Mouse (Mus musculus) limb, embryonic 13.5 days (tissue): ENCODE results near the gene Chchd4. TPM values are rescaled to one million over a fixed set of nuclear protein-coding genes. Genes with fewer than 3 reads are reported as not detected.
"Not testable (repeated sequence)": the region's sequence is repeated elsewhere in the genome, so short reads cannot be mapped to it uniquely, and the experiment has no call there.

ENCODE experiments used
- ATAC-seq: fragments of 200-750 bp; cut with Nextera tagmentation; 2 replicates; pipeline ENCODE4 v1.8.0; 2017; ENCODE audit warnings: low read depth, moderate number of reproducible peaks, moderate TSS enrichment; ENCODE audit not compliant: low FRiP score
- H3K27ac ChIP-seq: fragments of 300-500 bp; sonication (generic); 2 replicates; pipeline ENCODE4 v1.5.1; 2015; ENCODE audit warnings: inconsistent platforms, mild to moderate bottlenecking, moderate library complexity
- H3K27me3 ChIP-seq: fragments of 300-500 bp; sonication (generic); 2 replicates; pipeline ENCODE4 v1.6.1; 2015; ENCODE audit warnings: mild to moderate bottlenecking, inconsistent platforms
- H3K36me3 ChIP-seq: fragments of 300-500 bp; sonication (generic); 2 replicates; pipeline ENCODE4 v1.6.1; 2015; ENCODE audit warnings: inconsistent platforms, mild to moderate bottlenecking, moderate library complexity
- H3K4me1 ChIP-seq: fragments of 300-500 bp; sonication (generic); 2 replicates; pipeline ENCODE4 v1.6.1; 2015; ENCODE audit warnings: inconsistent platforms
- H3K4me2 ChIP-seq: fragments of 300-500 bp; sonication (generic); replicated peaks from 2 replicates; pipeline ENCODE4 v1.6.1; 2015; ENCODE audit warnings: inconsistent platforms, mild to moderate bottlenecking, moderate library complexity
- H3K4me3 ChIP-seq: fragments of 300-500 bp; sonication (generic); 2 replicates; pipeline ENCODE4 v1.5.1; 2015; ENCODE audit warnings: moderate library complexity, mild to moderate bottlenecking, inconsistent platforms
- H3K9ac ChIP-seq: fragments of 300-500 bp; sonication (generic); 2 replicates; pipeline ENCODE4 v1.6.1; 2015; ENCODE audit warnings: mild to moderate bottlenecking, inconsistent platforms
- H3K9me3 ChIP-seq: fragments of 300-500 bp; sonication (generic); 2 replicates; pipeline ENCODE4 v1.6.1; 2016; ENCODE audit warnings: inconsistent platforms
- WGBS: fragments of 180-500 bp; shearing (Covaris S2); methylation state at CpG from one replicate; pipeline ENCODE4 v1.1.7; 2015; 5-methylcytosine and 5-hydroxymethylcytosine counted together
- polyA plus RNA-seq: library from polyadenylated mRNA; unstranded; fragments of >200 nt; fragmentation: Nextera tagmentation; extraction: Ambion mirVana; gene quantifications from 2 replicates; pipeline ENCODE4 v1.2.1, GENCODE M21; 2015

Gene Chchd4
- polyA plus RNA-seq, 1 experiment from 2014 or later, result 22.6 TPM

DNA sequence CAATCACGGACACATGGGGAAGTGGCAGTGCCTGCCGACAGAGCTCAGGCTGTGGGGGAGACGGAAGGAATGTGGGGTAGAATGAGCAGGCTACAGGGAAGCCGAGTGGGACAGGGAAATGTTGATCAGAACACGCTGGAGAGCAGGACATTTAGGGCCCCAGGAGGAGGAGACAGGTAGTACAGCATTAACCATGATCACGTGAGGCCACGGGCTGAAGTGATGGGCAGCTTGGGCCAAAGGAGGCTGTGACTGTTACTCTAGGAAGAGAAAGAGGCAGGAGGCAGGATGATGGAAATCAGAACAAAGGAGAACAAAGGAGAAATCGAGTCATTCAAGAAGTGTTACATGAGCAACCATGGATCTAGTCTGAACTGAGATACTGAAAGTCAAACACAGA, 21.2 kb upstream of the Chchd4 start:
- no peak overlapping the region for H3K4me2 ChIP-seq
- no peak for ATAC-seq

DNA sequence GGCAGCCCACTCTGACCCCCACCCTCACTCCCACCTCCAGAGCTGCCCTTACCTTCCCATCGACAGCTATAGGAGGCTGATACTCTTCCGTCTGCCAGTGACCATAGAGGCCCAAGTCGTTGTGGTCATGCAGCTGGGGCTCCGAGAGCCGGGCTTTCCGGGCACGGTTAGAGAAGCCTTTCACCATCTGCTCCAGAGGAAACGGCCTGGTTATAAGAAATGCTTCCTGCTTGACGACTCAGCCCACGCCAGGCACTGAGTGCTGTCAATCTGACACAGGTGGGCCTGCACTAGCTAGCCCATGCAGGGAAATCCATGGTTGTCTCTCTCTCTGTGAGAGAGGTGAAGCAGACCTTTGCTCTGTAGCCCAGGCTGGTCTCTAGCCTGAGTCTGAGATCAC, 19.7 kb upstream of the Chchd4 start:
- Histone ChIP-seq H3K27ac (no peak overlapping the region), H3K4me1 (no peaks in the 10 kb centered on the region), H3K4me3 (no peak overlapping the region), H3K36me3 (peaks cover 92% of the 10 kb centered on the region), H3K27me3 (no peaks in the 10 kb centered on the region), H3K9me3 (no peaks in the 10 kb centered on the region), H3K4me2 (no peak overlapping the region), H3K9ac (no peak overlapping the region)
- 89% methylated on average over 10 of the region's 10 CpGs for WGBS
- ATAC-seq, result no peak

More for the DNA sequence above, 21.2 kb upstream of the Chchd4 start:
- Histone ChIP-seq H3K27ac (no peak overlapping the region), H3K36me3 (peaks cover 96% of the 10 kb centered on the region), H3K27me3 (no peaks in the 10 kb centered on the region), H3K9ac (no peak overlapping the region), H3K9me3 (no peaks in the 10 kb centered on the region), H3K4me1 (no peaks in the 10 kb centered on the region), H3K4me3 (no peak overlapping the region)
- 85% methylated on average over 8 of the region's 8 CpGs for WGBS

DNA sequence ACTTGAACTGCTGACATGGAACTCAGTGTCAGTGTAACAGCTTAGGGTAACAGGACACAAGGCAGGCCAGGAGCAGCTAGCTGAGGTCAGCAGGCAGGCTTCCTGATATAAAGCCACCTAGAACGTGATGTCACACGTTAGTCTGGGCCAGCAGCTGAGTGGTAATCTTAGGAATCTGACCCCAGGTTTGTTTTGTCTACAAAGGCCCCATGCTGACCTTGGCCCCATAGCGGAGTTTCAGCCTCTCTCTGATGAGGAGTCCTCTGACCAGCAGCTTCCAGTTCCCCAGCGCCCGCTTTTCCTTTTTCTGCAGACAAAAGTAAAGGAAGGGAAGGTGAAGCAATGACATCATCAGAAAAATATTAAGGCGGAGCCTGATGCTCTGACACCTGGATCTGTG, 17.7 kb upstream of the Chchd4 start:
- Histone ChIP-seq H3K9ac (no peak overlapping the region), H3K27ac (no peak overlapping the region), H3K9me3 (no peaks in the 10 kb centered on the region), H3K4me1 (no peaks in the 10 kb centered on the region), H3K4me2 (no peak overlapping the region), H3K36me3 (peaks cover 92% of the 10 kb centered on the region), H3K27me3 (no peaks in the 10 kb centered on the region), H3K4me3 (no peak overlapping the region)
- ATAC-seq, result no peak
- 76% methylated on average over 6 of the region's 6 CpGs for WGBS

DNA sequence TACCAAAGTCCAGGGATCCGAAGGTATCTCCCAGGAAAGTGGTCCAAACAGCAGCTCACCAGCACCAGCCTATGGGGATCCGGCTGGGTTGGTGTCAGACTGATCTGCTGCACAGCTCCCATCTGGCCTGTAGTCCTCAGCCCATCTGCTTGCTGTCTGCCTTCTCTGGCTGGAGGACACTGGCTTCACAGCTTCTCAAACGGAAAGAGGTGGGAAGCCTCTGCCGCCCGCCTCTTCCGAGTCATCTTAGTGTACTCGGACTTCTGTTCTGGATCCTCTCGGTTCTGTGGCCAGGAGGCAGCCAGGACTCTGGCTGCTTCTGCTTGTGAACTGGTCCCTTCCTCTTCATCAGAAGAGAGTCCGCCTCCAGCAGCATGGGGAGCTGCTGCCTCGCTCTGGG, 16.5 kb upstream of the Chchd4 start:
- no peak overlapping the region for H3K4me3 ChIP-seq
- 86% methylated on average over 10 of the region's 10 CpGs for WGBS
- H3K27ac ChIP-seq, result no peak overlapping the region; the same call in 1 of the 2 replicates
- no peak for ATAC-seq
- peaks cover 92% of the 10 kb centered on the region for H3K36me3 ChIP-seq
- H3K27me3 ChIP-seq, result no peaks in the 10 kb centered on the region
- no peaks in the 10 kb centered on the region for H3K4me1 ChIP-seq
- no peaks in the 10 kb centered on the region for H3K9me3 ChIP-seq
- H3K4me2 ChIP-seq, result no peak overlapping the region
- no peak overlapping the region for H3K9ac ChIP-seq

DNA sequence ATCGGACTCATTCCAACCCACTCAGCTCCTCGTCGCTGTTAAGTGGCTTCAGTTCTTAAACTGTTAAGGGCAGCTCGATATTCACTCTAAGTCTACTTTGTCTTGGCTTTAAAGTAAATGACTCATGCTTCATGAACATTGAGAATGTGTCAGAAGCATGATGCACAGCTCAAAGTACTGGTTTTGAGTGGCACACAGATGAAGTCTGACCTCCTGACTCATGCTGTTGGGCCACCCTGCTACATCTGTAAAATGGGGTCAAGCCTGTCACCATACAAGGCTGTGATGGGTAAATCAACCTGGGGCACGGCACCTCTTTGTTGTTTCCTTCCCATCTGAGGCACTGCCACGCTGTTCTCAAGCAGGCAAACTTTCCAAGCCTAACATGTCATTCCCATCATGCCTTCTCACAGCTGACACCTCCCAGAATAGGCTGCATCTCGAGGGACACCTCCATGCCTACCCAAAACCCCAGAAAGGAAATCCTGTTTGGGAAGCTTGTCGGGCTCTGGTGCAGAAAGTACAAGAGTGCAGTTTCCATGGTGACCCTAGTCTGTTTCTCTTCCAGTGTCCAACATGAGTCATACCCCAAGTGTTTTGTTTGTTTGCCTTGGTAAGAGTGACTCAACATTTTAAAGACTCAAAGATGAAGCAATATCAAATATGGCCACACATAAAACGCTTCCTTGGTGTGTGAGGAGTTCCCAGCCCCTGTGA, 15.3 kb upstream of the Chchd4 start:
- Histone ChIP-seq H3K9me3 (no peaks in the 10 kb centered on the region), H3K9ac (no peak overlapping the region), H3K36me3 (peaks cover 94% of the 10 kb centered on the region), H3K27me3 (no peaks in the 10 kb centered on the region), H3K4me3 (no peak overlapping the region), H3K4me2 (no peak overlapping the region), H3K27ac (no peak overlapping the region), H3K4me1 (no peaks in the 10 kb centered on the region)
- ATAC-seq, result no peak
- WGBS, result 85% methylated on average over 9 of the region's 9 CpGs

DNA sequence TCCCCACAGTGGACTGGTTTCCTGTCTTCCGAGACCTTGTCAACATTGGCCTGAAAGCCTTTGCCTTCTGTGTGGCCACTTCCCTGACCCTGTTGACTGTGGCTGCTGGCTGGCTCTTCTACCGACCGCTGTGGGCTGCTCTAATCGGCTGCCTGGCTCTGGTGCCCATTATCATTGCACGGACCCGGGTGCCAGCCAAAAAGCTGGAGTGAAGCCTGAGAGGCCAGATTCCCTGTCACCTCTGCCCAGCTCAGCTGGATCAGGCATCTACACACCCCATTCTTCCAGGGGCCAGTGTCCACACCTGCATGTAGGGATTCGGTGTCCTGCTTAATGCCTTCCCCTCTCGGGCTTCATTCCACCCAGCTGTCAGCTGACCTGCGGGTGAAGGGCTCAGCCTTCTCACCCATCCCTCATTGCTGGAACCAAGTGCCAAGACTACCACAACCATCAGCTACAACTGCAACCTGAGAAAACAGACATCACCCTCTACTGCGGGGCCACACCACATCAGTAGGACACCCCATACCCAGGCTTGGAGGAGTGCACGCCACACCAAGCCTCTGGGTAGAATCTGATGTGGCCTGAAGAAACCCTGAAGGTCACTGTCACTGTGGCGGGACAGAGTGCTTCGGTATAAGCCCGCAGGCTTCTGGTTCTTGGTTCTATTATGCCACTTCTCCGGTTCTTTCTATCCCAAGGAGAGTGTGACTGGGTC, 13.5 kb upstream of the Chchd4 start:
- H3K27ac ChIP-seq, result no peak overlapping the region
- 91% methylated on average over 15 of the region's 15 CpGs for WGBS
- H3K9me3 ChIP-seq, result no peaks in the 10 kb centered on the region
- no peaks in the 10 kb centered on the region for H3K27me3 ChIP-seq
- ATAC-seq, result no peak
- no peak overlapping the region for H3K4me3 ChIP-seq
- no peaks in the 10 kb centered on the region for H3K4me1 ChIP-seq
- no peak overlapping the region for H3K4me2 ChIP-seq
- H3K9ac ChIP-seq, result no peak overlapping the region
- H3K36me3 ChIP-seq, result peaks cover 94% of the 10 kb centered on the region

DNA sequence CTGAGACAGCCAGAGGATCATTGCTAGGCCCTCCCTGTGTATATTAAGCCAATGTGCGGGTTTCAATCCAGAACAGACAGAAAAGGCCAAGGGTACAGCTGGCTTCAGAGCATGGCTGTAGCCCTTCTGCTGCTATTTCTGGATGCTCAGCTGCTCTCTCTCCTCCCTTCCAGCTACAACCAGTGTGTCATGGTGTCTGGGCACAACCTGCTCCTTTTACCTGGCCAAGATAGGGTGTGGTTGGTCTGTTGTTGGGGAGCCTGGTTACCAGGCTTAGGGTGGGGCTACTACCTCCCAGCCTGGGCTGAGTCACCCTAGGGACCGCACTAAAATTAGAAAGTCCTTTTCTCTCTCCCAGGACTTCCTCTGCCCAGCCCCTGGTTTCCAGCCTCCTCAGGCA, 10.0 kb upstream of the Chchd4 start:
- no peaks in the 10 kb centered on the region for H3K9me3 ChIP-seq
- H3K36me3 ChIP-seq, result peaks cover 98% of the 10 kb centered on the region
- no peak overlapping the region for H3K27ac ChIP-seq
- WGBS, result 92% methylated on average over 2 of the region's 2 CpGs
- H3K4me2 ChIP-seq, result no peak overlapping the region
- no peak for ATAC-seq
- H3K9ac ChIP-seq, result no peak overlapping the region
- no peaks in the 10 kb centered on the region for H3K4me1 ChIP-seq
- H3K27me3 ChIP-seq, result no peaks in the 10 kb centered on the region
- H3K4me3 ChIP-seq, result no peak overlapping the region

DNA sequence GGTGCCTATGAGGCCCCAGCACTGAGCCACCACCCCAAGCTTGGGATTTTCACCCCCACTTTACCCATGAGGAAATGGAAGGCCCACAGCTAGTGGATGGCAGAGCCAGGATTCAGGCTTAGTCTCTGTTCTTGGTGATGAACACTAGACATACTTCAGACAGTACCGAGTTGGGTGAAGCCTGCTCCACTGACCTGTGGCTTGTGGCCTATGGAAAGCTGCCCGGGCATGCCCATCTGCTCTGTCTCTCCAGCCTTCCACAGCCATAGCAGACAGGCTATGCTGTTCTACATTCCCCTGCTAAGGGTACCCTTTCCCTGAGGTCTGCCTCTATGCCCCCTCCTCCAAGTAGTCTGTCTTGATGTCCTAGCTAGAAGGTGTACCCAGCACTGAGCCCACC, 3.2 kb upstream of the Chchd4 start:
- ATAC-seq, result no peak
- no peak overlapping the region for H3K9ac ChIP-seq
- H3K27me3 ChIP-seq, result no peaks in the 10 kb centered on the region
- H3K27ac ChIP-seq, result no peak overlapping the region
- H3K36me3 ChIP-seq, result peaks cover 48% of the 10 kb centered on the region
- WGBS, result 96% methylated on average over 2 of the region's 2 CpGs
- H3K4me3 ChIP-seq, result no peak overlapping the region
- H3K4me1 ChIP-seq, result peaks cover 24% of the 10 kb centered on the region
- no peaks in the 10 kb centered on the region for H3K9me3 ChIP-seq
- no peak overlapping the region for H3K4me2 ChIP-seq

DNA sequence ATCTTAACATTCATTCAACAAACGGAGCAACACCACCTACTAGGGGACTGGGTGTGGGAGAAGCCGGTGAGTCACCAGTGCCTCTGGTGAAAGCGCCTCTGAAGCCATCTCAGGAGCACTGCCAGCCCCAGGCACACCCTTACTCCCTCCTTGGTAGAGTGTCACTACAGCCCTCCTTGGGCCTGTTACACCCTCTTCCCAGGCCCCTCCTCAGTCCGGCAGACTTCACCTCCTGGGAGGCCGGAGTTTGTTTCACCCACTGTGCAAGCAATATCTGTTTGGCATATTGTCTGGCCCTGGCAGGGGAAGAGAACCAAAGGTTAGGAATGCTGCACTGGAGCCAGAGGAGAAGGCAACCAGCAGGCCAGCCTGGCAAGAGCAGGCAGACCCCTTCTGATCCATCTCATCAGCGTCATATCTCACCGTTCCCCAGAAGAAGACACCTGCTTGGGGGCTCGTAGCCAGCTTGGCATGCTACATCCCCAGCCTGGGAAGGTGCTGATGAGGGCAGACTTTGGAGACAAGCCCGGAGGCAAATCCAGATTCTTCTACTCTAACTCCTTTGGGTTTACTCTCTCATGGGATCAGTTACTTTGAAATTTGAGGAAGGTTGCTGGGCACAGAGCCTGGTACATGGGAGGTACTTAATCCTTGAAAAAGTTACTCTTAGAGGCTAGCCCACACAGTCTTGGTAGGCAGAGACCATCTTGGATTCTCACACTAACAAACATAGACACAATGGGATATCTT, 1.3 kb upstream of the Chchd4 start:
- Histone ChIP-seq H3K9ac (peak overlapping the region; percentile 82), H3K4me3 (peak overlapping the region; percentile 80), H3K4me2 (peak overlapping the region; percentile 85), H3K9me3 (no peaks in the 10 kb centered on the region), H3K27ac (no peak overlapping the region), H3K4me1 (peaks cover 26% of the 10 kb centered on the region), H3K36me3 (peaks cover 33% of the 10 kb centered on the region), H3K27me3 (no peaks in the 10 kb centered on the region)
- 60% methylated on average over 9 of the region's 9 CpGs for WGBS
- no peak for ATAC-seq

DNA sequence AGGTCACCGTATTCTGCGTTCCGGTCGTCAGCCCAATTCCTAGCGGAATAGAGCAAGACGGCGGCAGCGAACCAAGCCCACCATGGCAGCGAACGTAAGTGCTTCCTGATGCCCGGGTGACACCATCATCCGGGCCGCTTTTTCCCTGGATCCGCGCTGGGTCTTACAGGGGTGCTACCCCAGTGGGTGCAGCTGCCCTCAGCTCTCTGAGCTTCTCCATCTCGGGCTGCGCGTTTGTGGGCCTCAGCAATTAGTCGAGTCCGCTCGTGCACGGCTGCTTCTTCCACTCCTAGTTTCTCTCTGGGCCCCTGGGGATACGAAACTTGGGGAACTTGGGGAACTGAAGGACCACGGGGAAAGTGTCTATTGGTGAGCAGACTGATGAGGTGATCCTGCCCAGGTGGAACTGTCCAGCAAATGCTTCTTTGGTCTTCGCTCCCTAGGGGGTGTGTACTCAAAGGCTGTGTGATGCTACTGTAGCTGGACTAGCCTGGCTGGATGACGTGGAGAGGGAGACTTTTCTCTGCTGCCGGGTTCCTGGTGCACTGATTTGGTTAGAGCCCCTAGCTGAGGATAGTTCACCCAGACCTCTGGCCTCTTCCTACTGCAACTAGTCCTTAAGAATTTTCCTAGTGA, 577 bp upstream of the Chchd4 start:
- Histone ChIP-seq H3K27me3 (no peaks in the 10 kb centered on the region), H3K4me3 (peak overlapping the region; percentile 80), H3K27ac (peak overlapping the region; percentile 74), H3K4me1 (peaks cover 26% of the 10 kb centered on the region), H3K9ac (peak overlapping the region; percentile 82), H3K9me3 (no peaks in the 10 kb centered on the region), H3K36me3 (peaks cover 31% of the 10 kb centered on the region), H3K4me2 (peak overlapping the region; percentile 85)
- peak; percentile 60 for ATAC-seq
- WGBS, result under 1% methylated on average over 27 of the region's 27 CpGs

DNA sequence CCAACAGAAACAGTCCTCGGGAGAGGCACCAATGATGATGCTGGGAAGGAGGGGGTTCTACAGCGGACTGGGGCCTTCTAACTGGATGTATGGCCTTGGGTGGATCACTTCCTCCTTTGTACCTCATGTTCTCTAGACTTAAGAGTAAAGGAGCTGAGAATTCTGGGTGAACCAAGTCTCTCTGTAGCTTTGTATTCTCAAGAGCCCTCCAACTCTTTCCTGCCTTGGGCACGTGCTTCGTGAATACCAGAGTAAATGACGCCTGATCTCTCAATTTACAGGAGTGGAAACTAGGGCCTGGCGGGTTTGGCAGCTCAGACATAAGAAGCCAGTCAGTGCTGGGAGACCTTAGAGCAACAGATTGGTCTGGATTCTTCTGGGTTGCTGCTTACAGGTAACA, 1.0 kb downstream of the Chchd4 start:
- Histone ChIP-seq H3K9me3 (no peaks in the 10 kb centered on the region), H3K36me3 (peaks cover 30% of the 10 kb centered on the region), H3K27ac (peak overlapping the region; percentile 83; the same call in 1 of the 2 replicates), H3K4me1 (peaks cover 26% of the 10 kb centered on the region), H3K4me3 (peak overlapping the region; percentile 80), H3K9ac (peak overlapping the region; percentile 83), H3K27me3 (no peaks in the 10 kb centered on the region), H3K4me2 (peak overlapping the region; percentile 83)
- 19% methylated on average over 6 of the region's 6 CpGs for WGBS
- ATAC-seq, result no peak

DNA sequence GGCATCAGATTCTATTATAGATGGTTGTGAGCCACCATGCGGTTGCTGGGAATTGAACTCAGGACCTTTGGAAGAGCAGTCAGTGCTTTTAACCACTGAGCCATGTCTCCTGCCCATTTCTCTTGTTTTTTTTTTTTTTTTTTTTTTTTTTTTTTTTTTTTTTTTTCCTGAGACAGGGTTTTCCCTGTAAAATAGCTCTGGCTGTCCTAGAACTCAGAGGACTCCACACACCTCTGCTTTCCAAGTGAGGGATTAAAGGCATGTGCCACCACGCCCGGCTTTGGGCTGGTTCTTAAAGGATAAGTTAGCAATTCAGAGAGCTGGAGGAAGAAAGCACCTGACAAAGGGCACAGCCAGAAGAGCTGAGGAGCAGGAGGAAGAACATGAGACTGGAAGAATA, 1.9 kb downstream of the Chchd4 start:
- Histone ChIP-seq H3K4me1 (peaks cover 26% of the 10 kb centered on the region), H3K36me3 (peaks cover 34% of the 10 kb centered on the region), H3K4me2 (0 out of 2 replicates have a peak overlapping the region, but pooled peaks have one; percentile 83), H3K4me3 (0 out of 2 replicates have a peak overlapping the region, but pooled peaks have one; percentile 80)
- H3K9ac ChIP-seq, H3K27me3 ChIP-seq, H3K27ac ChIP-seq, ATAC-seq, H3K9me3 ChIP-seq: not testable (repeated sequence)
- 97% methylated on average over 3 of the region's 3 CpGs for WGBS
